ENCODE assay signal across 11 mouse cellular contexts in genomic region chr7:115721624-115722540, GRCm38 (mm10).
DNase-seq lines count a peak whose midpoint lies in the region; ATAC-seq and TF ChIP-seq lines count a peak whose summit lies in the region.
"Had no signal": no experiment of that assay in that cellular context is flagged by ENCODE, and none has a peak within 500 bp of the region (broad histone marks: within the 10 kb centered on the region; RNA-seq: fewer than 3 reads in every experiment).

No protein-coding gene starts in this region.

- no peaks in the 10 kb centered on the region for H3K27me3 ChIP-seq in liver, adult 2 months (ENCODE audit: control insufficient read depth, insufficient read depth, low read length)
- no peaks in the 10 kb centered on the region for H3K27me3 ChIP-seq in liver, embryonic 11.5 days (replicated peaks; ENCODE audit: control insufficient read depth, insufficient read depth, low read length)
- H3K27me3 ChIP-seq in forebrain, embryonic 10.5 days (ENCODE audit: poor library complexity, severe bottlenecking): 0 out of 2 replicates have a peak, but pooled peaks cover 5% of the 10 kb centered on the region
- H3K27me3 ChIP-seq in hindbrain, embryonic 14.5 days (ENCODE audit: control insufficient read depth, insufficient read depth, low read length): no peaks in the 10 kb centered on the region
- H3K27me3 ChIP-seq in neural tube, embryonic 15.5 days (replicated peaks): no peaks in the 10 kb centered on the region
- H3K27me3 ChIP-seq: lung, embryonic 15.5 days had no signal

- no peak for TF ChIP-seq CTCF in liver, adult 2 months (IDR thresholded peaks at IDR 0.05; ENCODE audit: low read depth, low read length)

- H3K4me2 ChIP-seq in liver, embryonic 11.5 days: no peak overlapping the region
- H3K4me2 ChIP-seq in hindbrain, embryonic 14.5 days (replicated peaks): no peak overlapping the region
- no peak overlapping the region for H3K4me2 ChIP-seq in neural tube, embryonic 15.5 days
- H3K4me2 ChIP-seq: lung, embryonic 15.5 days had no signal

- H3K27ac ChIP-seq in liver, adult 2 months (replicated peaks; ENCODE audit: insufficient read depth, low read depth, low read length): no peak overlapping the region
- H3K27ac ChIP-seq in liver, embryonic 11.5 days (ENCODE audit: low read depth, low read length): no peak overlapping the region
- H3K27ac ChIP-seq in forebrain, embryonic 10.5 days: peak overlapping the region; percentile 84
- H3K27ac ChIP-seq in hindbrain, embryonic 14.5 days: peak overlapping the region; percentile 48
- H3K27ac ChIP-seq in neural tube, embryonic 15.5 days (replicated peaks): peak overlapping the region; percentile 56
- H3K27ac ChIP-seq: lung, embryonic 15.5 days had no signal

- H3K4me1 ChIP-seq in liver, adult 2 months (ENCODE audit: control insufficient read depth, insufficient read depth, low read length): peaks cover 3% of the 10 kb centered on the region
- no peaks in the 10 kb centered on the region for H3K4me1 ChIP-seq in liver, embryonic 11.5 days (replicated peaks; ENCODE audit: control insufficient read depth, insufficient read depth, low read length)
- peaks cover 41% of the 10 kb centered on the region for H3K4me1 ChIP-seq in forebrain, embryonic 10.5 days
- peaks cover 12% of the 10 kb centered on the region for H3K4me1 ChIP-seq in hindbrain, embryonic 14.5 days (replicated peaks; ENCODE audit: control insufficient read depth, insufficient read depth, low read length)
- peaks cover 3% of the 10 kb centered on the region; the same call in 1 of the 2 replicates for H3K4me1 ChIP-seq in neural tube, embryonic 15.5 days
- H3K4me1 ChIP-seq: lung, embryonic 15.5 days had no signal

- H3K79me2 ChIP-seq in liver, adult 2 months (ENCODE audit: control insufficient read depth, insufficient read depth, low read length): peaks cover 3% of the 10 kb centered on the region; the same call in 1 of the 2 replicates

- H3K9me3 ChIP-seq in liver, embryonic 11.5 days (ENCODE audit: control insufficient read depth, low read length): no peaks in the 10 kb centered on the region
- H3K9me3 ChIP-seq in forebrain, embryonic 10.5 days: no peaks in the 10 kb centered on the region
- H3K9me3 ChIP-seq in hindbrain, embryonic 14.5 days (ENCODE audit: control insufficient read depth, low read length): no peaks in the 10 kb centered on the region
- H3K9me3 ChIP-seq in neural tube, embryonic 15.5 days (replicated peaks): no peaks in the 10 kb centered on the region
- H3K9me3 ChIP-seq: lung, embryonic 15.5 days had no signal

- ATAC-seq in liver, embryonic 11.5 days (replicated peaks; ENCODE audit: low FRiP score): no peak
- no peak for ATAC-seq in hindbrain, embryonic 14.5 days (ENCODE audit: low FRiP score)
- no peak; the same call in 1 of the 2 replicates for ATAC-seq in neural tube, embryonic 15.5 days (ENCODE audit: low FRiP score)

- peak; percentile 19 for DNase-seq in liver, adult 2 months (ENCODE audit: extremely low read depth, low read depth, low spot score)
- DNase-seq in liver, embryonic 11.5 days (ENCODE audit: low spot score): no peak
- DNase-seq in forebrain, embryonic 10.5 days (ENCODE audit: extremely low spot score, low spot score): peak; percentile 47
- no peak for DNase-seq in hindbrain, embryonic 14.5 days (ENCODE audit: low spot score)
- no peak for DNase-seq in yolk sac, embryonic 10.5 days (ENCODE audit: low spot score)
- no peak for DNase-seq in kidney, postnatal 10 days
- no peak for DNase-seq in ovary, adult 18-20 months (ENCODE audit: low spot score)
- DNase-seq: adrenal gland, adult 8-10 months; kidney, adult 9 months had no signal

- 80% methylated on average over 7 of the region's 7 CpGs for WGBS in liver, adult 2 months
- 61% methylated on average over 7 of the region's 7 CpGs for WGBS in liver, embryonic 11.5 days
- WGBS in forebrain, embryonic 10.5 days: 12% methylated on average over 7 of the region's 7 CpGs
- 11% methylated on average over 7 of the region's 7 CpGs for WGBS in hindbrain, embryonic 14.5 days
- 5% methylated on average over 7 of the region's 7 CpGs for WGBS in neural tube, embryonic 15.5 days

- no peaks in the 10 kb centered on the region for H3K36me3 ChIP-seq in liver, adult 2 months (ENCODE audit: control insufficient read depth, insufficient read depth, low read length)
- H3K36me3 ChIP-seq in liver, embryonic 11.5 days (ENCODE audit: control insufficient read depth, insufficient read depth, low read length): no peaks in the 10 kb centered on the region
- 0 out of 2 replicates have a peak, but pooled peaks cover 3% of the 10 kb centered on the region for H3K36me3 ChIP-seq in forebrain, embryonic 10.5 days (replicated peaks)
- H3K36me3 ChIP-seq in hindbrain, embryonic 14.5 days (replicated peaks; ENCODE audit: control insufficient read depth, insufficient read depth): no peaks in the 10 kb centered on the region
- H3K36me3 ChIP-seq in neural tube, embryonic 15.5 days: no peaks in the 10 kb centered on the region
- H3K36me3 ChIP-seq: lung, embryonic 15.5 days had no signal

- H3K4me3 ChIP-seq in liver, adult 2 months (ENCODE audit: insufficient read depth, low read depth, low read length): no peak overlapping the region
- H3K4me3 ChIP-seq in liver, embryonic 11.5 days (ENCODE audit: low read depth, low read length): no peak overlapping the region
- H3K4me3 ChIP-seq in forebrain, embryonic 10.5 days: peak overlapping the region; percentile 20
- H3K4me3 ChIP-seq in hindbrain, embryonic 14.5 days (replicated peaks; ENCODE audit: low read length): no peak overlapping the region
- no peak overlapping the region for H3K4me3 ChIP-seq in neural tube, embryonic 15.5 days (replicated peaks)
- H3K4me3 ChIP-seq: lung, embryonic 15.5 days had no signal

- no peak overlapping the region for H3K9ac ChIP-seq in liver, adult 2 months (ENCODE audit: low read depth, low read length)
- no peak overlapping the region for H3K9ac ChIP-seq in liver, embryonic 11.5 days (ENCODE audit: low read depth, low read length)
- H3K9ac ChIP-seq in hindbrain, embryonic 14.5 days: no peak overlapping the region
- H3K9ac ChIP-seq in neural tube, embryonic 15.5 days (replicated peaks): no peak overlapping the region
- H3K9ac ChIP-seq: lung, embryonic 15.5 days had no signal

- no peak for TF ChIP-seq POLR2A in liver, adult 2 months (IDR thresholded peaks at IDR 0.05; ENCODE audit: extremely low read depth, insufficient read depth, low read length)

Comparison
In these comparisons a context has a peak if more than half of its experiments do, and no peak if none do; other contexts are left out.
1. DNase-seq: peak in liver, adult 2 months (single experiment) and forebrain, embryonic 10.5 days (single experiment); none in liver, embryonic 11.5 days (single experiment), hindbrain, embryonic 14.5 days (single experiment), yolk sac, embryonic 10.5 days (single experiment), kidney, postnatal 10 days (single experiment) and ovary, adult 18-20 months (single experiment).
2. H3K27ac ChIP-seq: peak in forebrain, embryonic 10.5 days (single experiment), hindbrain, embryonic 14.5 days (single experiment) and neural tube, embryonic 15.5 days (single experiment); none in liver, adult 2 months (single experiment) and liver, embryonic 11.5 days (single experiment).